Mouse (Mus musculus) G1E (cell line): ENCODE measurements around the gene Mb21d2.

ENCODE experiments used
- CTCF ChIP-seq: IDR thresholded peaks from 2 replicates; pipeline ENCODE4 v1.5.1; 2012; ENCODE audit warnings: low read depth, low read length, inconsistent platforms, mixed read lengths
- GATA1 ChIP-seq: IDR thresholded peaks from 2 replicates; pipeline ENCODE4 v1.6.1; 2012; ENCODE audit warnings: borderline replicate concordance, low read length, inconsistent platforms, mixed read lengths
- POLR2AphosphoS5 ChIP-seq: IDR thresholded peaks from 2 replicates; pipeline ENCODE4 v1.6.1; 2012; ENCODE audit warnings: low read depth, low read length, inconsistent platforms; ENCODE audit not compliant: insufficient replicate concordance

DNA sequence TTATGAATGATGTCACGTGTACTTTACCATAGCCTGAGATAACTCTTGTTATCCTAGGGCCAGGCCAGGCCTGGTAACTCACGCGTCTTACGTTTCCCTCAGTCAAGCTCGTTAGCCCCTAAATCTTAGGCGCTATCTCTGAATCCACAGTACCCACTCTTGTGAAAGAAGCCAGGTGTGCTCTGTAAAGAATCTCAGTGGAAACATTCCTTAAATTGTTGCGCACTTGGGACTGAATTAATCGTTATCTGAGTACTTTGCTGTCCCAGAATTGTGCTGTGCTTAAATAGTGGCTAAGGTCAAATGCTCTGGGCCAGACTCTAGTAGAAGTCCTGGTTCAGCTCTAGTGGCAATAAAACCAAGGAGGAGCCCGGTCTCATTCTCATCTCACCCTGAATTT lies 60.6 kb downstream of the Mb21d2 start:
- TF ChIP-seq CTCF, result no peak
- TF ChIP-seq POLR2AphosphoS5, result no peak
- no peak for TF ChIP-seq GATA1
